ENCODE assay signal across 8 mouse cellular contexts in the genomic region with DNA sequence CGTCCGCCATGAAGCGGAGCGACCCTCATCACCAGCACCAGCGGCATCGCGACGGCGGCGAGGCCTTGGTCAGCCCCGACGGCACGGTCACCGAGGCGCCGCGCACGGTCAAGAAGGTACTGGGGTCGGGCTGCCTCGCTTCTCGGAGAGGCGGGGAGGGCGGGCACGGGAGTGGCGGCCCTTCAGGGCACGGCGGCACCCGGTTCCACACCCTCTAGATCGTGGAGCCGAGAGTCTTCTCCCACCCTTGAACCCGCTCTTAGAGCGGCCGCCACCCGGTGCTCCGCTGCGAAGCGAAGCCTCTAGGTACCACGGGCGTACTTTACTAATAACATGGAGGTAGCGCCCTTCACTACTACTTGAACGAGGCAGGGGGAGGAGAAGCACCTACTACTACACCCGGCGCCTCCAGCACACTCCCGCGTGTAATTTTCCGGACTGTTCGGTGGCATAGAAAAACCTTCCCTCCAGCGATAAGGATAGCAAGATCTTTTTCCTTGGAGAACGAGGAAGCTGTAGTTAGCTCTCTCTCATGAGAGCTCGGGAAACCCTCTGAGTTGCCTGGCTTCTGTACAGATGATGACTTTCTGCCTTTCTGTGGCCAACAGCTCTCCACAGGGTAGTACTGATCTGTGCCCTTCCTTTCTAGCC. TPM values are rescaled to one million over a fixed set of nuclear protein-coding genes. Genes with fewer than 3 reads are reported as not detected.
DNase-seq lines count a peak whose midpoint lies in the region; ATAC-seq and TF ChIP-seq lines count a peak whose summit lies in the region.

No protein-coding gene starts in this region.

- no peaks in the 10 kb centered on the region for H3K27me3 ChIP-seq in hindbrain, embryonic 12.5 days
- H3K27me3 ChIP-seq in limb, embryonic 14.5 days (ENCODE audit: control insufficient read depth, insufficient read depth, low read length) = no peaks in the 10 kb centered on the region
- no peaks in the 10 kb centered on the region for H3K27me3 ChIP-seq in midbrain, embryonic 14.5 days (ENCODE audit: control insufficient read depth, insufficient read depth, low read length)

- no peaks in the 10 kb centered on the region for H3K9me3 ChIP-seq in hindbrain, embryonic 12.5 days (replicated peaks)
- no peaks in the 10 kb centered on the region for H3K9me3 ChIP-seq in limb, embryonic 14.5 days (ENCODE audit: control insufficient read depth, low read length)
- H3K9me3 ChIP-seq in midbrain, embryonic 14.5 days (ENCODE audit: control insufficient read depth, low read length) = no peaks in the 10 kb centered on the region

- peak overlapping the region; percentile 57 for H3K4me2 ChIP-seq in hindbrain, embryonic 12.5 days (replicated peaks)
- peak overlapping the region; percentile 65 for H3K4me2 ChIP-seq in limb, embryonic 14.5 days (replicated peaks; ENCODE audit: low read depth, low read length, severe bottlenecking)
- H3K4me2 ChIP-seq in midbrain, embryonic 14.5 days (ENCODE audit: low read length) = peak overlapping the region; percentile 64

- peak overlapping the region; percentile 93 for H3K27ac ChIP-seq in hindbrain, embryonic 12.5 days
- peak overlapping the region; percentile 85 for H3K27ac ChIP-seq in limb, embryonic 14.5 days (replicated peaks; ENCODE audit: low read depth, low read length)
- H3K27ac ChIP-seq in midbrain, embryonic 14.5 days (replicated peaks; ENCODE audit: low read depth, low read length) = peak overlapping the region; percentile 93

- peak overlapping the region; percentile 86 for H3K4me3 ChIP-seq in hindbrain, embryonic 12.5 days
- H3K4me3 ChIP-seq in limb, embryonic 14.5 days (replicated peaks; ENCODE audit: low read length) = peak overlapping the region; percentile 84
- peak overlapping the region; percentile 85 for H3K4me3 ChIP-seq in midbrain, embryonic 14.5 days (replicated peaks; ENCODE audit: low read depth, low read length)

- peak overlapping the region; percentile 84 for H3K9ac ChIP-seq in hindbrain, embryonic 12.5 days
- peak overlapping the region; percentile 81 for H3K9ac ChIP-seq in limb, embryonic 14.5 days (ENCODE audit: low read depth, low read length, severe bottlenecking)
- peak overlapping the region; percentile 81 for H3K9ac ChIP-seq in midbrain, embryonic 14.5 days (replicated peaks; ENCODE audit: low read length)

- 0 out of 2 replicates have a peak, but pooled peaks cover 11% of the 10 kb centered on the region for H3K4me1 ChIP-seq in hindbrain, embryonic 12.5 days
- peaks cover 4% of the 10 kb centered on the region; the same call in 1 of the 2 replicates for H3K4me1 ChIP-seq in limb, embryonic 14.5 days (ENCODE audit: control insufficient read depth, insufficient read depth, low read length)
- peaks cover 9% of the 10 kb centered on the region; the same call in 1 of the 2 replicates for H3K4me1 ChIP-seq in midbrain, embryonic 14.5 days (ENCODE audit: control insufficient read depth, insufficient read depth, low read length)

- peak; percentile 50 for DNase-seq in kidney, adult 11 months
- DNase-seq in kidney, postnatal 14 days = no peak
- DNase-seq in NIH3T3 (ENCODE audit: low read depth) = peak; percentile 63
- DNase-seq in limb, embryonic 14.5 days (ENCODE audit: low spot score) = peak; percentile 29
- peak; percentile 66 for DNase-seq in midbrain, embryonic 14.5 days
- DNase-seq in testis, postnatal 10 days (ENCODE audit: low spot score) = peak; percentile 73

- under 1% methylated on average over 50 of the region's 50 CpGs for WGBS in hindbrain, embryonic 12.5 days
- WGBS in limb, embryonic 14.5 days = under 1% methylated on average over 46 of the region's 50 CpGs
- under 1% methylated on average over 50 of the region's 50 CpGs for WGBS in midbrain, embryonic 14.5 days

- ATAC-seq in erythroblast, adult 5-6 weeks (replicated peaks; ENCODE audit: low FRiP score, poor library complexity, severe bottlenecking) = peak; percentile 60
- no peak; the same call in 1 of the 2 replicates for ATAC-seq in hindbrain, embryonic 12.5 days (ENCODE audit: low FRiP score)
- no peak; the same call in 1 of the 2 replicates for ATAC-seq in limb, embryonic 14.5 days (ENCODE audit: low FRiP score, low read depth)
- ATAC-seq in midbrain, embryonic 14.5 days (ENCODE audit: low FRiP score, low TSS enrichment) = no peak; the same call in none of the 2 replicates

- TF ChIP-seq POLR2A in limb, embryonic 14.5 days (IDR thresholded peaks at IDR 0.05; ENCODE audit: borderline replicate concordance, extremely low read depth, insufficient read depth, insufficient read length) = no peak

- H3K36me3 ChIP-seq in hindbrain, embryonic 12.5 days = no peaks in the 10 kb centered on the region
- H3K36me3 ChIP-seq in limb, embryonic 14.5 days (ENCODE audit: control insufficient read depth, insufficient read depth, low read length) = no peaks in the 10 kb centered on the region
- no peaks in the 10 kb centered on the region for H3K36me3 ChIP-seq in midbrain, embryonic 14.5 days (ENCODE audit: control insufficient read depth, insufficient read depth, low read length)

RNA-seq across cellular contexts. Expression of gene Ahcyl2, which starts 1.1 kb away (rescaled TPM):
- 7.1 and 15.2 TPM in 2 replicates for total RNA-seq in erythroblast, adult 5-6 weeks (2015; ENCODE audit: low replicate concordance)
- total RNA-seq in erythroblast, adult 5-6 weeks (2017; ENCODE audit: low replicate concordance) = 9.6 and 20.3 TPM in 2 replicates
- polyA plus RNA-seq in hindbrain, embryonic 12.5 days (2016; fragmentation: Nextera tagmentation; extraction: Ambion mirVana) = 21.8 and 25.3 TPM in 2 replicates
- 20.8 and 23.3 TPM in 2 replicates for polyA plus RNA-seq in limb, embryonic 14.5 days (2012; rRNA removed)
- 20.8 and 21.6 TPM in 2 replicates for polyA plus RNA-seq in limb, embryonic 14.5 days (2014; fragmentation: Nextera tagmentation; extraction: Ambion mirVana)
- 15.1 and 18.0 TPM in 2 replicates for polyA plus RNA-seq in midbrain, embryonic 14.5 days (2014; fragmentation: Nextera tagmentation; extraction: Ambion mirVana)

RNA-seq across cellular contexts. Expression of gene Smo, which starts 33.6 kb away (rescaled TPM):
- total RNA-seq in erythroblast, adult 5-6 weeks (2015; ENCODE audit: low replicate concordance) = 3.3 and 4.0 TPM in 2 replicates
- 0.60 and 2.6 TPM in 2 replicates for total RNA-seq in erythroblast, adult 5-6 weeks (2017; ENCODE audit: low replicate concordance)
- 49.4 and 54.1 TPM in 2 replicates for polyA plus RNA-seq in hindbrain, embryonic 12.5 days (2016; fragmentation: Nextera tagmentation; extraction: Ambion mirVana)
- polyA plus RNA-seq in limb, embryonic 14.5 days (2012; rRNA removed) = 104 and 134 TPM in 2 replicates
- polyA plus RNA-seq in limb, embryonic 14.5 days (2014; fragmentation: Nextera tagmentation; extraction: Ambion mirVana) = 58.1 and 68.4 TPM in 2 replicates
- polyA plus RNA-seq in midbrain, embryonic 14.5 days (2014; fragmentation: Nextera tagmentation; extraction: Ambion mirVana) = 9.2 and 14.4 TPM in 2 replicates
